Mouse (Mus musculus): Measurements from ENCODE around the gene Slc34a2. TPM values are rescaled to one million over a fixed set of nuclear protein-coding genes. Genes with fewer than 3 reads are reported as not detected.

The Slc34a2 gene
- polyA plus RNA-seq, 1 experiment from 2014 or later: not detected

DNA sequence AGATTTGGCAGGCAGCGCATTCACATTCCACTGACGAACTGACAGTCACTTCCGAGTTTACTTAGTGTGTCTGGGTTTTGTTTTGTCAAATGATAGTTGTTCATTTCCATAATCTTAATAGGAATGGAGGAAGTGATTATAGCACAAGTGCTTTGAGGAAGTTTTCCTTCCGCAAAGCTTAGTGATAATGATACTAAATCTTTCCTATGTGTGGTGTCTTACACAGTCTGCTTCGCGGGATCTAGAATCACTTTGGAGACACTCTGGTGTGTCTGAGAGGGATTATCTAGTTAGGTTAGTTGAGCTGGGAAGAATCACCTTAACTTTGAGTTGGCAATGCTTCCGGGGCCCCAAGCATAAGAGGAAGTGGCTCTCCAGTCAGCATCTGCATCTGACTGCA lies 49.6 kb downstream of the Slc34a2 start:
- no peaks in the 10 kb centered on the region for H3K36me3 ChIP-seq (ENCODE audit: control insufficient read depth, insufficient read depth, low read length)
- H3K4me2 ChIP-seq: no peak overlapping the region
- H3K4me1 ChIP-seq (ENCODE audit: control insufficient read depth, insufficient read depth, low read length): no peaks in the 10 kb centered on the region
- no peaks in the 10 kb centered on the region for H3K9me3 ChIP-seq (replicated peaks; ENCODE audit: control insufficient read depth, low read length)
- H3K9ac ChIP-seq (ENCODE audit: low read depth, low read length): no peak overlapping the region
- H3K4me3 ChIP-seq (ENCODE audit: low read depth, low read length): no peak overlapping the region
- ATAC-seq (replicated peaks; ENCODE audit: insufficient number of reproducible peaks, low FRiP score, low TSS enrichment): no peak
- H3K27ac ChIP-seq (ENCODE audit: low read depth, low read length): no peak overlapping the region
- H3K27me3 ChIP-seq (ENCODE audit: control insufficient read depth, insufficient read depth, low read length): no peaks in the 10 kb centered on the region
- 74% methylated on average over 7 of the region's 7 CpGs for WGBS (ENCODE audit: insufficient replicate concordance)

DNA sequence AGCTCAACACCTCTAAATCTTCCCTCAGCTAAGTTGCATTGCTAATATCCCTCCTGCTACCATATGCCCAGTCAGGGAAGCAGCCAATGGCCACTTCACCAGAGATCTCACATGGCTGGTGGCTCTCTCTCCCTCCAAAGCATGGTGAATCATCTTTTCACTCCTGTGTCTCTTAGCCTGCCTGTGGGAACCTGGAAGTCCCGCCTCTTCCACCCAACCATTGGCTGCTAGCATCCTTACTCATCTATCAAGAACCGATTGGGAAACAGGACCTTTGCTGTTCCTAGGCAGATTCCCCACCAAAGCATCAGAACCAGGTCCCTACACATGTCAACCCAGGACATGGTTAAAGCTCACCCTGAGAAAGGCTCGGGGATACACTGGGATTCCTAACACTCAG lies 53.5 kb downstream of the Slc34a2 start:
- H3K9me3 ChIP-seq (replicated peaks; ENCODE audit: control insufficient read depth, low read length): no peaks in the 10 kb centered on the region
- H3K27me3 ChIP-seq (ENCODE audit: control insufficient read depth, insufficient read depth, low read length): no peaks in the 10 kb centered on the region
- H3K4me2 ChIP-seq: no peak overlapping the region
- H3K9ac ChIP-seq (ENCODE audit: low read depth, low read length): no peak overlapping the region
- H3K4me3 ChIP-seq (ENCODE audit: low read depth, low read length): no peak overlapping the region
- H3K4me1 ChIP-seq (ENCODE audit: control insufficient read depth, insufficient read depth, low read length): no peaks in the 10 kb centered on the region
- WGBS (ENCODE audit: insufficient replicate concordance): 57% methylated on average over 3 of the region's 3 CpGs
- no peaks in the 10 kb centered on the region for H3K36me3 ChIP-seq (ENCODE audit: control insufficient read depth, insufficient read depth, low read length)
- no peak for ATAC-seq (replicated peaks; ENCODE audit: insufficient number of reproducible peaks, low FRiP score, low TSS enrichment)
- no peak overlapping the region for H3K27ac ChIP-seq (ENCODE audit: low read depth, low read length)

DNA sequence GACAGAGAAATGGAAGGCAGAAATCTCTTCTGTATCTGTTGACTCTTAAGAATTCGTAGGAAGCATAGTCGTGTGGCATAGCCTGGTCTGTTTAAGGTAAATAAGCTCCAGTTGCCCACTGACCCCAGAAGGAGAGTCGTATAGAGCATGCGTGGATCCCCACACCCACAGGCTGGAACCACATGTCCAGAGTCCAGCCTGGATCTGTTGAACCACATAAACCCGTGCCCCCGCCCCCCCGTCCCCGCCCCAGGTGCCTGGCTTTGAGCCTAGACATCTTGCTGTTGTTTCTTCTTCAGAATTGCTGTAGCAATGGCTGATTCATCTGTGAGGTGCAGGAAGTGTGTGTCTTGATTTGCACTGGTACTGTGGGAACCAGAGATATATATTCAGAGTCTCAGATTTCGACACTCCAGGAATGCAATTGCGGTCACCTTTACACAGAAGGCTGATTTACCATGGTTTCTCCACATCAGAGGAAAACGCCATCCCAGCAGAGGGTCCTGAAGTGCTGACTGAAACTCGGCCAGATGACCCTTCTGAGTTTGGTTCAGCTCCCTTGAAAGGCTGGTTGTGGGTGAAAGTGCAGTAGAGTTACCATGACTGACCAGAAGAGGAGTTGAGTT lies 64.1 kb downstream of the Slc34a2 start:
- H3K9ac ChIP-seq (ENCODE audit: low read depth, low read length): no peak overlapping the region
- 76% methylated on average over 12 of the region's 12 CpGs for WGBS (ENCODE audit: insufficient replicate concordance)
- H3K4me1 ChIP-seq (ENCODE audit: control insufficient read depth, insufficient read depth, low read length): no peaks in the 10 kb centered on the region
- no peak overlapping the region for H3K4me3 ChIP-seq (ENCODE audit: low read depth, low read length)
- no peak for ATAC-seq (replicated peaks; ENCODE audit: insufficient number of reproducible peaks, low FRiP score, low TSS enrichment)
- no peak overlapping the region for H3K4me2 ChIP-seq
- H3K36me3 ChIP-seq (ENCODE audit: control insufficient read depth, insufficient read depth, low read length): no peaks in the 10 kb centered on the region
- H3K27me3 ChIP-seq (ENCODE audit: control insufficient read depth, insufficient read depth, low read length): no peaks in the 10 kb centered on the region
- H3K9me3 ChIP-seq (replicated peaks; ENCODE audit: control insufficient read depth, low read length): no peaks in the 10 kb centered on the region
- no peak overlapping the region for H3K27ac ChIP-seq (ENCODE audit: low read depth, low read length)

DNA sequence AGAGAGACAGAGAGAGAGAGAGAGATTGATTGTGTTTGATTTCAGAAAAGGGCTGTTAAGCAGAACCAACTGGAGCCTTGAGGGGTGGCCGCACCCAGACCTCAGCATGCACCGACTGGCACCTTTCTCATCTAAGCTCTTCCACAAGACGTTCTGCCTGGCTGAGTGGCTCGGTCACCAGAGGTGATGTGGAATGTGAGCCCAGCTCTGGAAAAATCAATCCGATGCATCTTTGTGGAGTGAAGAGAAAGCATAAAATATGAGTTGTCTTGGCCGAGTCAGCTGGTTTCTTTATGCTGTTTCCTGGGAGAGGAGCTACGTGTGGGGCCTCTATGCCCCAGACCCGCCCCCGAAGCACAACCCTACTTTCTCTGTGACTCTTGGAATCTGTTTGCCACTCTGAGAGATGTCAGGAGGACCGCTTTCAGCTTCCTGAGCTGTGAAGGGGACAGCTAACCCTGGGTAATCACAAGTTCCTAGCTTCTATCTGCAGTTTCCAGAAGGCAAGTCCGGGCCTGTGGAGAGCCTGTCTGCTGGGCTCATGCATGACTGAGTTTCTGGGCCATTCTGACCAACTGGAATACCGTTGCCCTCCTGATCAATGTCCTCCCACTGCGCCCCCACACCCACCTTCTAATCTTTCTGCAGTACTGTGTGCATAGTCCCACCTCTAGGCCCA lies 66.4 kb downstream of the Slc34a2 start:
- Histone ChIP-seq H3K9ac (ENCODE audit: low read depth, low read length) (no peak overlapping the region), H3K4me3 (ENCODE audit: low read depth, low read length) (no peak overlapping the region), H3K9me3 (replicated peaks; ENCODE audit: control insufficient read depth, low read length) (no peaks in the 10 kb centered on the region), H3K27me3 (ENCODE audit: control insufficient read depth, insufficient read depth, low read length) (no peaks in the 10 kb centered on the region), H3K27ac (ENCODE audit: low read depth, low read length) (no peak overlapping the region), H3K4me1 (ENCODE audit: control insufficient read depth, insufficient read depth, low read length) (no peaks in the 10 kb centered on the region), H3K4me2 (no peak overlapping the region), H3K36me3 (ENCODE audit: control insufficient read depth, insufficient read depth, low read length) (no peaks in the 10 kb centered on the region)
- no peak for ATAC-seq (replicated peaks; ENCODE audit: insufficient number of reproducible peaks, low FRiP score, low TSS enrichment)
- WGBS (ENCODE audit: insufficient replicate concordance): 72% methylated on average over 13 of the region's 13 CpGs

DNA sequence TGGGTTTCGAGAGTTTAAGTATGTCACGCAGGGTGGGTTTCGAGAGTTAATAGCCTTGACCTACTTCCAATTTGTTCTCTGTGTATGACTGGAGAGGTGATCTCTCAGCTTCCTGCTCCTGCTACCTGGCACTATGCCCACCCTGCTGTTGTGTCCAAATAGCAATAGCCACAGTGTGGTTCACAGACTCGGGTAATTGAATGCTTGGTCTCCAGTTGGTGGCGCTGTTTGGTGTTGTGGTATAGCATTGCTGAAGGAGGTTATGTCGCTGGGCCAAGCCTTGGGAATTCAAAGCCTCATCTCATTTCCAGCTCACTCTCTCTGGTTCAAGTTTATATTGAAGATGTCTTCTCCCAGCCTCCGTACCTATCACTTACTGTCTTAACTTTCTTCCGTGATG lies 67.8 kb downstream of the Slc34a2 start:
- ATAC-seq (replicated peaks; ENCODE audit: insufficient number of reproducible peaks, low FRiP score, low TSS enrichment): no peak
- WGBS (ENCODE audit: insufficient replicate concordance): 72% methylated on average over 8 of the region's 8 CpGs
- H3K9me3 ChIP-seq (replicated peaks; ENCODE audit: control insufficient read depth, low read length): no peaks in the 10 kb centered on the region

DNA sequence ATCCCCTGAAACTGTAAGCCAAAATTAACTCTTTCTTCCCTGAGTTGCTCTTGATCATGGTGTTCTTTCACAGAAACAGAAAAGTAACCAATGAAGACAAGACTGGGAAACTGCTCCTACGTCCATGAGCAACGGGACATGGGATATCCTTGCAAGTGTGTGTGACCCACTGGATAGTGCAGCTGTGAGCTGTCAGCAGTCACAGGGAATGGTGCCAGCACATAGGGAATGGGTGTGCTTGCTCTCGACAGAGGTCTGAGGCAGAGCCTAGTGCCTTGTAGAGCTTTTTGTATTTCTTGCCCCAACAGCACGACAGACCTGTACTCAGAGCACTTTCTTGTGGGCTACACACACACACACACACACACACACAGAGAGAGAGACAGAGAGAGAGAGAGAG lies 68.2 kb downstream of the Slc34a2 start:
- no peak overlapping the region for H3K9ac ChIP-seq (ENCODE audit: low read depth, low read length)

More for the DNA sequence above, 67.8 kb downstream of the Slc34a2 start:
- no peaks in the 10 kb centered on the region for H3K4me1 ChIP-seq (ENCODE audit: control insufficient read depth, insufficient read depth, low read length)
- H3K4me2 ChIP-seq: no peak overlapping the region
- H3K27ac ChIP-seq (ENCODE audit: low read depth, low read length): no peak overlapping the region
- no peaks in the 10 kb centered on the region for H3K36me3 ChIP-seq (ENCODE audit: control insufficient read depth, insufficient read depth, low read length)
- no peak overlapping the region for H3K4me3 ChIP-seq (ENCODE audit: low read depth, low read length)
- no peak overlapping the region for H3K9ac ChIP-seq (ENCODE audit: low read depth, low read length)
- no peaks in the 10 kb centered on the region for H3K27me3 ChIP-seq (ENCODE audit: control insufficient read depth, insufficient read depth, low read length)

DNA sequence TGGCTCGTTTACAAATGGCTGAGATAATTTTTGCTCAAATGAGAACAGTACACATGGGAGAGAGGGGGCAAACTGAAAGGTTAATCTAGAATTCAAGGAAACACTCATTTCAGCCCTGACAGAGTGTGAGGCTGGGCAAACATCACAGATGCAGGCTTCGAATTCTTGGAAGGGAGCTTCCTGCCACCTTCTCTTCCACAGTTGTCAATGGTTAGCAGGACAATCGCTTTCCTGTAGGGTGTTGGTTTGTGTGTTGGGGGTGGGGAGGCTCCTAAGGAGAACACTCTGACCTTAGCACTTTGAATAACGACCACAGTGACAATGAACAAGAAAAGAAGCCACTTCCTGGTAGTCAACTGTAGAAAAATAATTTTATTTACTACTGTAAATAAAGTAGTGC lies 68.8 kb downstream of the Slc34a2 start:
- no peak overlapping the region for H3K9ac ChIP-seq (ENCODE audit: low read depth, low read length)

More for the DNA sequence above, 68.2 kb downstream of the Slc34a2 start:
- Histone ChIP-seq H3K9me3 (replicated peaks; ENCODE audit: control insufficient read depth, low read length) (no peaks in the 10 kb centered on the region), H3K27me3 (ENCODE audit: control insufficient read depth, insufficient read depth, low read length) (no peaks in the 10 kb centered on the region), H3K4me3 (ENCODE audit: low read depth, low read length) (no peak overlapping the region), H3K4me2 (no peak overlapping the region), H3K36me3 (ENCODE audit: control insufficient read depth, insufficient read depth, low read length) (no peaks in the 10 kb centered on the region), H3K4me1 (ENCODE audit: control insufficient read depth, insufficient read depth, low read length) (no peaks in the 10 kb centered on the region), H3K27ac (ENCODE audit: low read depth, low read length) (no peak overlapping the region)
- ATAC-seq (replicated peaks; ENCODE audit: insufficient number of reproducible peaks, low FRiP score, low TSS enrichment): no peak
- 61% methylated on average over 4 of the region's 4 CpGs for WGBS (ENCODE audit: insufficient replicate concordance)

DNA sequence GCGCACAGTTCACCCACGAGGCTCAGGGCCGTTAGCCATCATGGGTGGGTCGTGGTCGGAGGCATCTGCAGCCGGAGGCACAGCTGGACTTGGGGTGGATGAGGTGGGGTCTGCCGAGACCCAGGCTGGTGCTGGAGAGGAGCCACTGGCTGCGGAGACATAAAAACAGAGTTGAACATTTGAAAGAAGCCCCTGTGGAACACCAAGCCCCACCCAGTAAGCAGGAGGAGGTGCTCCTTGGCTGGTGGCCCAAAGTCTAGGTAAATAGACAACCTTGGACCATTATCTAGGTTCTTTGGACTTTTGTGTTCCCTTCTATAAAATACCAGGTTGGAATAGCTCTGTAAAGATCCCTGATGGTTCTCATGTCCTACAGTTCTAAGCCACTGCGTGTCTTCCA lies 70.1 kb downstream of the Slc34a2 start:
- H3K4me2 ChIP-seq: no peak overlapping the region
- 73% methylated on average over 9 of the region's 9 CpGs for WGBS (ENCODE audit: insufficient replicate concordance)
- no peak overlapping the region for H3K4me3 ChIP-seq (ENCODE audit: low read depth, low read length)
- no peaks in the 10 kb centered on the region for H3K27me3 ChIP-seq (ENCODE audit: control insufficient read depth, insufficient read depth, low read length)
- no peak overlapping the region for H3K9ac ChIP-seq (ENCODE audit: low read depth, low read length)
- no peaks in the 10 kb centered on the region for H3K36me3 ChIP-seq (ENCODE audit: control insufficient read depth, insufficient read depth, low read length)
- no peak overlapping the region for H3K27ac ChIP-seq (ENCODE audit: low read depth, low read length)
- H3K4me1 ChIP-seq (ENCODE audit: control insufficient read depth, insufficient read depth, low read length): no peaks in the 10 kb centered on the region
- no peaks in the 10 kb centered on the region for H3K9me3 ChIP-seq (replicated peaks; ENCODE audit: control insufficient read depth, low read length)
- no peak for ATAC-seq (replicated peaks; ENCODE audit: insufficient number of reproducible peaks, low FRiP score, low TSS enrichment)

More for the DNA sequence above, 68.8 kb downstream of the Slc34a2 start:
- Histone ChIP-seq H3K27ac (ENCODE audit: low read depth, low read length) (no peak overlapping the region), H3K4me2 (no peak overlapping the region), H3K9me3 (replicated peaks; ENCODE audit: control insufficient read depth, low read length) (no peaks in the 10 kb centered on the region), H3K36me3 (ENCODE audit: control insufficient read depth, insufficient read depth, low read length) (no peaks in the 10 kb centered on the region), H3K4me3 (ENCODE audit: low read depth, low read length) (no peak overlapping the region), H3K4me1 (ENCODE audit: control insufficient read depth, insufficient read depth, low read length) (no peaks in the 10 kb centered on the region), H3K27me3 (ENCODE audit: control insufficient read depth, insufficient read depth, low read length) (no peaks in the 10 kb centered on the region)
- ATAC-seq (replicated peaks; ENCODE audit: insufficient number of reproducible peaks, low FRiP score, low TSS enrichment): no peak
- WGBS (ENCODE audit: insufficient replicate concordance): 33% methylated on average over 4 of the region's 4 CpGs

DNA sequence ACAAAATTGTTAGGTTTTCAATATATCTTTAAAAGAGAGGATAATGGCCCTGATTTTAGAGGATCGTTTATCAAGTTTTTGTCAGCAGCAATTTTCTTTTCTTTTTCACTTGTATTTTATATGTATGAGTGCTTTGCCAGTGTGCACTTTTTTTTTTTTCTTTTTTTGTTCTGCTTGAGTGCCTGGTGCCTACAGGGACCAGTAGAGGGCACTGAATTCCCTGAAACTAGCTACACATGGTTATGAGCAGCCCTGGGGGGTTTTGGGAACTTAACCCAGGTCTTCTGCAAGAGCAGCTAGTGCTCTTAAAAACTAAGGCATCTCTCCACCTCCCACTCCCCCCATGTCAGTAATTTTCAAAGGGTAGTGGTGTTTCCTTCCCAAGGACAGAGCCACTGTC lies 70.8 kb downstream of the Slc34a2 start:
- no peak overlapping the region for H3K9ac ChIP-seq (ENCODE audit: low read depth, low read length)
- H3K4me1 ChIP-seq (ENCODE audit: control insufficient read depth, insufficient read depth, low read length): no peaks in the 10 kb centered on the region
- no peaks in the 10 kb centered on the region for H3K9me3 ChIP-seq (replicated peaks; ENCODE audit: control insufficient read depth, low read length)
- H3K36me3 ChIP-seq (ENCODE audit: control insufficient read depth, insufficient read depth, low read length): no peaks in the 10 kb centered on the region
- H3K27me3 ChIP-seq (ENCODE audit: control insufficient read depth, insufficient read depth, low read length): no peaks in the 10 kb centered on the region
- H3K4me3 ChIP-seq (ENCODE audit: low read depth, low read length): no peak overlapping the region
- WGBS (ENCODE audit: insufficient replicate concordance): 88% methylated on average over 1 of the region's 1 CpGs
- H3K27ac ChIP-seq (ENCODE audit: low read depth, low read length): no peak overlapping the region
- no peak overlapping the region for H3K4me2 ChIP-seq
- no peak for ATAC-seq (replicated peaks; ENCODE audit: insufficient number of reproducible peaks, low FRiP score, low TSS enrichment)

Measured in heart, embryonic 11.5 days (tissue).